Mouse (Mus musculus) ES-E14 (cell line): ENCODE data around the gene Mgat4e. TPM values are rescaled to one million over a fixed set of nuclear protein-coding genes. Genes with fewer than 3 reads are reported as not detected.

Source experiments
- DNase-seq: peaks from one replicate; pipeline ENCODE4 v3.0.0-alpha.2; 2013; ENCODE audit warnings: low read depth, low spot score
- H3K27ac ChIP-seq: 2 replicates; pipeline ENCODE4 v1.5.1; 2012; ENCODE audit warnings: low read depth, mild to moderate bottlenecking, low read length, moderate library complexity, mixed read lengths; ENCODE audit not compliant: poor library complexity, insufficient read depth, severe bottlenecking
- H3K36me3 ChIP-seq: 2 replicates; pipeline ENCODE4 v1.6.1; 2012; ENCODE audit warnings: mild to moderate bottlenecking, low read length, moderate library complexity, mixed read lengths; ENCODE audit not compliant: control insufficient read depth, poor library complexity, insufficient read depth, severe bottlenecking
- H3K4me1 ChIP-seq, 2 experiments: fragments of 150-350 bp in 1 of 2; sonication (generic) in 1 of 2; 2 replicates each; pipeline ENCODE4 v1.6.1; 2012; ENCODE audit warnings: low read length in 2 of 2, mild to moderate bottlenecking in 1 of 2, mixed read lengths in 1 of 2; ENCODE audit not compliant: control insufficient read depth in 2 of 2, insufficient read depth in 2 of 2, poor library complexity in 1 of 2
- H3K4me3 ChIP-seq, 2 experiments: fragments of 150-350 bp in 1 of 2; sonication (generic) in 1 of 2; 2 replicates each; pipeline ENCODE4 v1.5.1; 2012; ENCODE audit warnings: low read length in 2 of 2, low read depth in 1 of 2, mild to moderate bottlenecking in 1 of 2, mixed read lengths in 1 of 2; ENCODE audit not compliant: insufficient read depth in 1 of 2, poor library complexity in 1 of 2, severe bottlenecking in 1 of 2
- H3K9ac ChIP-seq: 2 replicates; pipeline ENCODE4 v1.6.1; 2012; ENCODE audit warnings: low read depth, mild to moderate bottlenecking, low read length, mixed read lengths; ENCODE audit not compliant: poor library complexity, insufficient read depth, severe bottlenecking
- H3K9me3 ChIP-seq: fragments of 150-350 bp; sonication (generic); 2 replicates; pipeline ENCODE4 v1.6.1; 2012; ENCODE audit warnings: low read depth, mild to moderate bottlenecking, low read length; ENCODE audit not compliant: control insufficient read depth, insufficient read depth
- CHD2 ChIP-seq: IDR thresholded peaks from 2 replicates; pipeline ENCODE4 v1.6.1; 2014; ENCODE audit warnings: mild to moderate bottlenecking, low read depth, low read length, inconsistent platforms
- HCFC1 ChIP-seq: IDR thresholded peaks from 2 replicates; pipeline ENCODE4 v1.6.1; 2012; ENCODE audit warnings: low read length, inconsistent platforms, borderline replicate concordance; ENCODE audit not compliant: insufficient read depth
- MAFK ChIP-seq: IDR thresholded peaks from 2 replicates; pipeline ENCODE4 v1.6.1; 2014; ENCODE audit warnings: mild to moderate bottlenecking, low read depth, low read length, inconsistent platforms; ENCODE audit not compliant: insufficient read depth
- ZC3H11A ChIP-seq: IDR thresholded peaks from 2 replicates; pipeline ENCODE4 v1.6.1; 2012; ENCODE audit warnings: low read depth, mild to moderate bottlenecking, inconsistent platforms, low read length, borderline replicate concordance
- ZNF384 ChIP-seq: IDR thresholded peaks from 2 replicates; pipeline ENCODE4 v1.6.1; 2012; ENCODE audit warnings: low read depth, low read length, inconsistent platforms
- in situ Hi-C, 2 experiments: fragments of 600-800 bp; cut with MboI; formaldehyde crosslinking; loops; one replicate each; pipeline ENCODE4 v1.15.1; 2025; ENCODE audit warnings: low sequenced_read_pairs in 2 of 2, inconsistent platforms in 1 of 2; ENCODE audit not compliant: unreplicated experiment in 2 of 2
- total RNA-seq: library from RNA; depleted of rRNA; stranded (reverse); fragments of 300-350 nt; gene quantifications from 2 replicates; pipeline ENCODE4 v1.2.3, GENCODE M21; 2012

Mgat4e gene
- total RNA-seq, 1 experiment: 0.76 TPM

DNA sequence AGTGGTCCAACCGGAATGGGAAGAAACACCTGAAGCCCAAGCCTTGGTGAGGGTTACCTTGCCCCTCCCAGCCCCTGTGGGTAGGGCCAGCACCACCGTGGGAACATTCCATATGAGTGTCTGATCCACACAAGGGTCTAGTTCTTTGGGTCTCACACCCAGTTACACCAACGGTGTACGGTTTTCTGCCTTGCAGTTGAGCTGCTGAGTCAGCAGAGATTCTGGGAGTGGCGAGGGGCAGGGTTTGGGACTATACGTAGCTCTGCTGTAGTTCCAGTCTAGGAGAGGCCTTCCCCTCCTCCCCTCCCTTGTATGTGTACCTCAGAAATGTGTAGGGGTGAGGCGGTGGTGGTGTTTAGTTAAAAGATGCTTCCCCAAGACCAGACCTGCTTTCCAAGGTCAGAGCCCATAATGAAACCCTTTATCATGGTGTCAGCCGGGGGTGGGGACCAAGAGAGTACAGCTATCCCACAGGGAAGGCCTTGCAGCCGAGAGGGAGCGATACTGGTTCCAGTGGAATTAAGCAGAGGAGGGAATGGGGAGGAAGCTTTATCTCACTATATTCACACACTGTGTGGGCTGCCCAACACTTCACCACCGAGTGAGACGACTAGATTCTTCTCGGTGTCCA lies 5.9 kb upstream of the Mgat4e start:
- TF ChIP-seq HCFC1 (peak; percentile 27; the same call in 1 of the 2 replicates), MAFK (peak; percentile 100), ZC3H11A (no peak), ZNF384 (no peak), CHD2 (no peak)
- Histone ChIP-seq H3K36me3 (no peaks in the 10 kb centered on the region), H3K4me3 (peak overlapping the region; percentile 77 to 80), H3K9me3 (no peaks in the 10 kb centered on the region), H3K9ac (peak overlapping the region; percentile 87), H3K27ac (peak overlapping the region; percentile 85), H3K4me1 (peaks cover 13 to 16% of the 10 kb centered on the region in 2 experiments; a peak in 3 of 4 replicates)
- no peak for DNase-seq
- in situ Hi-C loops: no loop called here

DNA sequence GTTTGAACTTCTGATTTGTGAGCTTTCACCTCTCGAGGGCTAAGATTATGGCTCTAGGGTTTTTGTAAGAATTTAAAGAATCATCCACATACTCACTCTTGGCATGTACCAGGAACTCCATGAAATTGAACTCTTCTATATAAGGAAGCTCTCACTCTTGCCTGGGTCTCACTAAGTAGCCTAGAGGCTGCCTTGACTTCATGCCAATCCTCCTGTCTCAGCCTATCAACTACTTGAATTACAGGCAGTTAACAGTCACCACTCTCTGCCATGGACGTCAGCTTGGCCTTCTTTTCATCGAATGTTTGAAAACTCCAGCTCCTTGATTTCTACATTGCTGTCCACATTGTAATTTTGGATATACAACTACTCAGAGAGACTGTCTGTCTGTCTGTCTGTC lies 2.9 kb upstream of the Mgat4e start:
- DNase-seq: no peak
- H3K36me3 ChIP-seq: no peaks in the 10 kb centered on the region
- H3K9ac ChIP-seq: no peak overlapping the region
- in situ Hi-C loops: no loop called here
- no peak overlapping the region for H3K4me3 ChIP-seq
- no peak overlapping the region for H3K27ac ChIP-seq
- peaks cover 9 to 15% of the 10 kb centered on the region in 2 experiments; a peak in 3 of 4 replicates for H3K4me1 ChIP-seq
- TF ChIP-seq HCFC1 (no peak), ZNF384 (no peak), CHD2 (no peak), ZC3H11A (no peak), MAFK (no peak)
- H3K9me3 ChIP-seq: no peaks in the 10 kb centered on the region

- no peak overlapping the region for H3K4me3 ChIP-seq
- H3K9ac ChIP-seq: no peak overlapping the region
- H3K9me3 ChIP-seq: no peaks in the 10 kb centered on the region
- in situ Hi-C loops: no loop called here
- no peak for DNase-seq
- no peak for TF ChIP-seq HCFC1
- TF ChIP-seq CHD2: no peak
- no peak for TF ChIP-seq ZC3H11A
- TF ChIP-seq MAFK: no peak
- no peak for TF ChIP-seq ZNF384
- H3K4me1 ChIP-seq: peaks cover 9 to 15% of the 10 kb centered on the region in 2 experiments; a peak in 3 of 4 replicates
- H3K27ac ChIP-seq: no peak overlapping the region
- H3K36me3 ChIP-seq: no peaks in the 10 kb centered on the region
Observed at GRCm38 (mm10) chr1:134551869-134552268, 2.4 kb upstream of the Mgat4e start.

- TF ChIP-seq ZNF384 (no peak), HCFC1 (no peak), MAFK (no peak), ZC3H11A (no peak), CHD2 (no peak)
- in situ Hi-C loops: no loop called here
- H3K4me1 ChIP-seq: peaks cover 2% of the 10 kb centered on the region in 2 experiments; a peak in 1 of 4 replicates
Observed at GRCm38 (mm10) chr1:134548231-134548630, 1.3 kb downstream of the Mgat4e start.

More at GRCm38 (mm10) chr1:134548231-134548630, 1.3 kb downstream of the Mgat4e start:
- H3K27ac ChIP-seq: no peak overlapping the region
- H3K9ac ChIP-seq: no peak overlapping the region
- no peaks in the 10 kb centered on the region for H3K36me3 ChIP-seq
- H3K4me3 ChIP-seq: no peak overlapping the region
- DNase-seq: no peak
- H3K9me3 ChIP-seq: no peaks in the 10 kb centered on the region
